Mouse (Mus musculus) cortical plate, adult 2 months (tissue): ENCODE data around the gene Tmem132c.

Source experiments
- CTCF ChIP-seq: fragments of 200-500 bp; IDR thresholded peaks from 2 replicates; pipeline ENCODE4 v1.5.1; 2011; ENCODE audit warnings: mild to moderate bottlenecking, control low read depth, low read length; ENCODE audit not compliant: insufficient read depth; ENCODE audit errors: extremely low read depth
- POLR2A ChIP-seq: fragments of 200-500 bp; IDR thresholded peaks from 2 replicates; pipeline ENCODE4 v1.6.1; 2011; ENCODE audit warnings: mild to moderate bottlenecking, low read length, control low read depth; ENCODE audit not compliant: insufficient read depth; ENCODE audit errors: extremely low read depth

GRCm38 (mm10) chr5:127527344-127527974 lies 285.9 kb downstream of the Tmem132c start:
- TF ChIP-seq CTCF (no peak), POLR2A (no peak)
